Mouse (Mus musculus) lung, embryonic 16.5 days (tissue): ENCODE results near the gene Tuba4a. TPM values are rescaled to one million over a fixed set of nuclear protein-coding genes. Genes with fewer than 3 reads are reported as not detected.

Experiments used
- ATAC-seq: fragments of 200-750 bp; cut with Nextera tagmentation; 2 replicates; pipeline ENCODE4 v1.8.0; 2017; ENCODE audit warnings: low read depth, mild to moderate bottlenecking, moderate library complexity
- H3K27ac ChIP-seq: fragments of 300-500 bp; sonication (generic); 2 replicates; pipeline ENCODE4 v1.5.1; 2014; ENCODE audit warnings: mild to moderate bottlenecking, control low read depth, low read length
- H3K27me3 ChIP-seq: fragments of 300-500 bp; sonication (generic); 2 replicates; pipeline ENCODE4 v1.6.1; 2014; ENCODE audit warnings: low read depth, low read length, mixed read lengths; ENCODE audit not compliant: control insufficient read depth, insufficient read depth
- H3K36me3 ChIP-seq: fragments of 300-500 bp; sonication (generic); 2 replicates; pipeline ENCODE4 v1.6.1; 2014; ENCODE audit warnings: low read length; ENCODE audit not compliant: control insufficient read depth, insufficient read depth
- H3K4me1 ChIP-seq: fragments of 300-500 bp; sonication (generic); replicated peaks from 2 replicates; pipeline ENCODE4 v1.6.1; 2014; ENCODE audit warnings: low read length, mixed read lengths; ENCODE audit not compliant: control insufficient read depth, insufficient read depth
- H3K4me2 ChIP-seq: fragments of 300-500 bp; sonication (generic); 2 replicates; pipeline ENCODE4 v1.6.1; 2014; ENCODE audit warnings: low read depth, low read length, control low read depth
- H3K4me3 ChIP-seq: fragments of 300-500 bp; sonication (generic); 2 replicates; pipeline ENCODE4 v1.5.1; 2014; ENCODE audit warnings: mild to moderate bottlenecking, low read length, control low read depth
- H3K9ac ChIP-seq: fragments of 300-500 bp; sonication (generic); 2 replicates; pipeline ENCODE4 v1.6.1; 2014; ENCODE audit warnings: low read length, control low read depth
- H3K9me3 ChIP-seq: fragments of 300-500 bp; sonication (generic); 2 replicates; pipeline ENCODE4 v1.6.1; 2016; ENCODE audit warnings: low read length; ENCODE audit not compliant: control insufficient read depth
- WGBS: fragments of 180-500 bp; shearing (Covaris S2); extraction: QIAGEN DNeasy Blood & Tissue Kit; methylation state at CpG from one replicate; pipeline ENCODE4 v1.1.7; 2014; 5-methylcytosine and 5-hydroxymethylcytosine counted together
- polyA plus RNA-seq: library from polyadenylated mRNA; unstranded; fragments of >200 nt; fragmentation: Nextera tagmentation; extraction: Ambion mirVana; gene quantifications from 2 replicates; pipeline ENCODE4 v1.2.1, GENCODE M21; 2015

The Tuba4a gene
- polyA plus RNA-seq, 1 experiment from 2014 or later: 51.5 TPM

- Histone ChIP-seq H3K36me3 (no peaks in the 10 kb centered on the region), H3K9me3 (no peaks in the 10 kb centered on the region), H3K9ac (no peak overlapping the region), H3K4me2 (no peak overlapping the region), H3K4me3 (no peak overlapping the region), H3K27ac (no peak overlapping the region), H3K27me3 (no peaks in the 10 kb centered on the region; the same call in 1 of the 2 replicates), H3K4me1 (no peaks in the 10 kb centered on the region)
- WGBS: 48% methylated on average over 2 of the region's 2 CpGs
- ATAC-seq: no peak
Observed at GRCm38 (mm10) chr1:75226138-75226537, 6.5 kb upstream of the Tuba4a start.

DNA sequence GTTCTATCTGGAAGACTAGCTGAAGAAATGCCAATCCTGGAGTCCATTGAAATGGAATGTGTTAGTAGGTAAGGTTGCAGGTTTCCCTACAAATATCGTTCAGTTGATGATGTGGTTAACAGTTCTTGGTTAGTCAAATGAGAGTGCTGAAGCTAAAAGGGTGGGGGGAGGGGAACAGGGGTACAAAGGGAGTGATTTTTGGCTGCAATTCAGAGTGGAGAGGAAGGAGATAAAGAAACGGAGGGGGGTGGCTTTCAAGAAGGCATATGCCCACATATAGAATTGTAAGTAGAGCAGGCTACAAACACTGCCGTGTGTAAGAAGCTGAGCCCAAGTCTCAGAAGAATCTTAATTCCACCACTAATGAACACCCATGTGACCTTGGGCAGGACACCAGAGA lies 5.8 kb upstream of the Tuba4a start:
- H3K9ac ChIP-seq: no peak overlapping the region
- WGBS: 41% methylated on average over 3 of the region's 3 CpGs
- no peak for ATAC-seq
- H3K27ac ChIP-seq: no peak overlapping the region
- no peak overlapping the region for H3K4me2 ChIP-seq
- H3K9me3 ChIP-seq: no peaks in the 10 kb centered on the region
- H3K36me3 ChIP-seq: no peaks in the 10 kb centered on the region
- H3K27me3 ChIP-seq: peaks cover 3% of the 10 kb centered on the region; the same call in 1 of the 2 replicates
- no peaks in the 10 kb centered on the region for H3K4me1 ChIP-seq
- no peak overlapping the region for H3K4me3 ChIP-seq

- peaks cover 19% of the 10 kb centered on the region for H3K27me3 ChIP-seq
- no peak overlapping the region for H3K4me2 ChIP-seq
- H3K4me3 ChIP-seq: no peak overlapping the region
- H3K27ac ChIP-seq: no peak overlapping the region
- no peaks in the 10 kb centered on the region for H3K36me3 ChIP-seq
- ATAC-seq: no peak
- peaks cover 8% of the 10 kb centered on the region for H3K4me1 ChIP-seq
- WGBS: 57% methylated on average over 6 of the region's 6 CpGs
- H3K9me3 ChIP-seq: no peaks in the 10 kb centered on the region
- no peak overlapping the region for H3K9ac ChIP-seq
Observed at GRCm38 (mm10) chr1:75223532-75223931, 3.9 kb upstream of the Tuba4a start.

DNA sequence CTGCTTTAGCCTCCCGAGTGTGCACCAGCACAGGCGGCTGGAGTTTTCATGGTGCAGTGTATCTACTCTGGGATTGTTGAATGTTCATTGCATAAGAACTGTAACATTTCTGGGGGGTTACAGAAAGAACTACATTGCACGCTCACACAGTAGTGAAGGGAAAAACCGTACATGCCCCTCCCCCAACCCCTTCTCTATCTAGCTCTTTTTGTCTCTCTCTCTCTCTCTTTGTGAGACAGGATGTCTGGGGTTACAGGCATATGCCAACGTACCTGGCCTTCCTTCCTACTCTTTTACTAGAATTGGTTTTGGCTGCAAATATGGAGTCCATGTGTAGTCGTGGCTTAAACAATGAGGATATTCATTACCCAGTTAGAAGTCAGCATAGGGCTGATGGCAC lies 3.3 kb upstream of the Tuba4a start:
- 67% methylated on average over 6 of the region's 6 CpGs for WGBS
- Histone ChIP-seq H3K4me1 (peaks cover 9% of the 10 kb centered on the region), H3K27me3 (peaks cover 25% of the 10 kb centered on the region), H3K9ac (no peak overlapping the region), H3K4me2 (no peak overlapping the region), H3K27ac (no peak overlapping the region), H3K9me3 (no peaks in the 10 kb centered on the region), H3K36me3 (no peaks in the 10 kb centered on the region), H3K4me3 (no peak overlapping the region)
- ATAC-seq: no peak

- peaks cover 29% of the 10 kb centered on the region for H3K27me3 ChIP-seq
- WGBS: 69% methylated on average over 3 of the region's 3 CpGs
Observed at GRCm38 (mm10) chr1:75221538-75221937, 1.9 kb upstream of the Tuba4a start.

GRCm38 (mm10) chr1:75219078-75219477 lies 587 bp downstream of the Tuba4a start:
- H3K4me2 ChIP-seq: peak overlapping the region; percentile 97
- H3K36me3 ChIP-seq: peaks cover 4% of the 10 kb centered on the region
- H3K27me3 ChIP-seq: peaks cover 29% of the 10 kb centered on the region
- WGBS: 0% methylated on average over 24 of the region's 24 CpGs
- H3K4me1 ChIP-seq: peaks cover 12% of the 10 kb centered on the region
- peak; percentile 94 for ATAC-seq
- H3K4me3 ChIP-seq: peak overlapping the region; percentile 54
- H3K9me3 ChIP-seq: no peaks in the 10 kb centered on the region
- H3K27ac ChIP-seq: no peak overlapping the region
- H3K9ac ChIP-seq: peak overlapping the region; percentile 72

More at GRCm38 (mm10) chr1:75221538-75221937, 1.9 kb upstream of the Tuba4a start:
- no peak overlapping the region for H3K4me2 ChIP-seq
- no peak for ATAC-seq
- H3K9me3 ChIP-seq: no peaks in the 10 kb centered on the region
- peaks cover 9% of the 10 kb centered on the region for H3K4me1 ChIP-seq
- H3K27ac ChIP-seq: no peak overlapping the region
- H3K36me3 ChIP-seq: no peaks in the 10 kb centered on the region
- no peak overlapping the region for H3K4me3 ChIP-seq
- H3K9ac ChIP-seq: no peak overlapping the region

DNA sequence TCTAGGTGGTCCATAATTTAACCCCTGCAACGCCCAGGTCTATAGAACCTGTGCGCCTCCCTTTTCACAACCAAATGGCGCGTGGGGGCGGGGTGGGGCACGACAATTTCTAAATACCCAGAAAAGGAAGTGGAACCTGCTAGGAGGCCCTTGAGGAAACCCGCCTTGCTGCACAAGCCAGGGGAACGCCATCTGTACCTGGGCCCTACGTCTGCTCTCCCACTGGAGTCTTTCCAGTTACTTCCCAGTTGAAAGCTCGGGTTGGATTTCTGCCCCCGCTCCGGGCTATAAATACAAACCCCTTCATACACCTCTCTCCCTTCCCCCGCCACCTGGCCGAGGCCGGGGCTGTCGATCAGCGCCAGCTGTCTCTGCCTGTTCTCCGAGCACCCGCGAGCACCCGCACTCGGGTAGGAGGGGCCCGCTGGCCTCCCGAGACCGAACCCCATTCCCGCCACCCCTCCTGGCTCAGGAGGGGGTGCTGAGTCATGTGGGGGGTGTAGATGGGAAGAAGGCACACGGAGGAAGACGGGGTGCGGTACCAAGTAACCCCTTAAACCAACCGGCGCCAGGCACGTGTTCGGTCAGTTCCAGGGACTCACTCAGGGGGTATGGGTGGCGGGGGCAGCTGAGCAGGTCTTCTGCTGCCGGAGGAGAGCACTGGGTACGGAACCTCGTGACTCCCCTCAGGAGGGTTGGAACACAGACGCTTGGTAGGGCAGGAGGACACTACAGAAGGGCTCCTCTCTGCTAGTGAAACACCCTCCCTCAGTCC lies 1.3 kb downstream of the Tuba4a start:
- ATAC-seq: peak; percentile 63
- Histone ChIP-seq H3K36me3 (peaks cover 7% of the 10 kb centered on the region), H3K4me1 (peaks cover 12% of the 10 kb centered on the region), H3K9me3 (no peaks in the 10 kb centered on the region), H3K27me3 (peaks cover 29% of the 10 kb centered on the region), H3K9ac (peak overlapping the region; percentile 63), H3K27ac (peak overlapping the region; percentile 52), H3K4me2 (peak overlapping the region; percentile 97), H3K4me3 (peak overlapping the region; percentile 54)
- WGBS: under 1% methylated on average over 38 of the region's 38 CpGs

GRCm38 (mm10) chr1:75217893-75218226 lies 1.8 kb downstream of the Tuba4a start:
- no peak overlapping the region; the same call in 1 of the 2 replicates for H3K27ac ChIP-seq
- peaks cover 10% of the 10 kb centered on the region for H3K36me3 ChIP-seq
- peaks cover 29% of the 10 kb centered on the region for H3K27me3 ChIP-seq
- peak overlapping the region; percentile 54 for H3K4me3 ChIP-seq
- H3K4me2 ChIP-seq: peak overlapping the region; percentile 97
- no peak for ATAC-seq
- H3K4me1 ChIP-seq: peaks cover 12% of the 10 kb centered on the region
- H3K9me3 ChIP-seq: no peaks in the 10 kb centered on the region
- H3K9ac ChIP-seq: peak overlapping the region; percentile 63; the same call in 1 of the 2 replicates
- 3% methylated on average over 6 of the region's 6 CpGs for WGBS

DNA sequence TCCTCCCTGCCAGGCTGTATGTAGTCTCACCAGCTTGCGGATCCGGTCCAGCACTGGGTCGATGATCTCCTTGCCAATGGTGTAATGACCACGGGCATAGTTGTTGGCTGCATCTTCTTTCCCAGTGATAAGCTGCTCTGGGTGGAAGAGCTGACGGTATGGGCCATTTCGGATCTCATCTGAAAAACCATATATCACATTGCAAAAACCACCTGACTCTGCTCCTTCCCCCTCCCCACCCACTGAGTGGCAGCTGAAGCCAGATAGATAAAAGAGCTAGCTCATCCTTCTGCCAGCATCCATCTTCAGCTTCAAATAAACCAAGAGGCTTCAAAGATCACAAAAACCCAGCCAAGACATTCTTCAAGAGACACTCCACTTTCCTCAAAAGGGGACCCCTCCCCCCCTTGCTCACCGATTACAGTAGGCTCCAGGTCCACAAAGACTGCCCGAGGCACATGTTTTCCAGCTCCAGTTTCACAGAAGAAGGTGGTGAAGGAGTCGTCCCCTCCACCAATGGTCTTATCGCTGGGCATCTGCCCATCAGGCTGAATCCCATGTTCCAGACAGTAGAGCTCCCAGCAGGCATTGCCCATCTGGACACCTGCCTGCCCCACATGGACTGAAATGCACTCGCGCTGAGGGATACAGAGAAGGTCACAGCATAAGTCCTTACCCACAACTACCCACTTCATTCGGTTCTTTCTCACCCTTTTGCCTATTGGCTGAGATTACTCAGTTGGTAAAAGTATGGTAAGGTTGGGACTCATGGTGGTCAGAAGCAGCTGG lies 2.7 kb downstream of the Tuba4a start:
- 69% methylated on average over 13 of the region's 13 CpGs for WGBS
- no peaks in the 10 kb centered on the region for H3K9me3 ChIP-seq
- H3K4me2 ChIP-seq: no peak overlapping the region
- peaks cover 13% of the 10 kb centered on the region for H3K4me1 ChIP-seq
- H3K27ac ChIP-seq: no peak overlapping the region
- H3K27me3 ChIP-seq: peaks cover 29% of the 10 kb centered on the region
- ATAC-seq: no peak
- no peak overlapping the region for H3K4me3 ChIP-seq
- no peak overlapping the region for H3K9ac ChIP-seq
- peaks cover 13% of the 10 kb centered on the region for H3K36me3 ChIP-seq
